Mouse (Mus musculus): ENCODE results near the gene Zfp36l2. TPM values are rescaled to one million over a fixed set of nuclear protein-coding genes. Genes with fewer than 3 reads are reported as not detected.

Gene Zfp36l2
- total RNA-seq, 4 experiments from 2014 or later = 19.9 to 27.1 (median 24.2) TPM

DNA sequence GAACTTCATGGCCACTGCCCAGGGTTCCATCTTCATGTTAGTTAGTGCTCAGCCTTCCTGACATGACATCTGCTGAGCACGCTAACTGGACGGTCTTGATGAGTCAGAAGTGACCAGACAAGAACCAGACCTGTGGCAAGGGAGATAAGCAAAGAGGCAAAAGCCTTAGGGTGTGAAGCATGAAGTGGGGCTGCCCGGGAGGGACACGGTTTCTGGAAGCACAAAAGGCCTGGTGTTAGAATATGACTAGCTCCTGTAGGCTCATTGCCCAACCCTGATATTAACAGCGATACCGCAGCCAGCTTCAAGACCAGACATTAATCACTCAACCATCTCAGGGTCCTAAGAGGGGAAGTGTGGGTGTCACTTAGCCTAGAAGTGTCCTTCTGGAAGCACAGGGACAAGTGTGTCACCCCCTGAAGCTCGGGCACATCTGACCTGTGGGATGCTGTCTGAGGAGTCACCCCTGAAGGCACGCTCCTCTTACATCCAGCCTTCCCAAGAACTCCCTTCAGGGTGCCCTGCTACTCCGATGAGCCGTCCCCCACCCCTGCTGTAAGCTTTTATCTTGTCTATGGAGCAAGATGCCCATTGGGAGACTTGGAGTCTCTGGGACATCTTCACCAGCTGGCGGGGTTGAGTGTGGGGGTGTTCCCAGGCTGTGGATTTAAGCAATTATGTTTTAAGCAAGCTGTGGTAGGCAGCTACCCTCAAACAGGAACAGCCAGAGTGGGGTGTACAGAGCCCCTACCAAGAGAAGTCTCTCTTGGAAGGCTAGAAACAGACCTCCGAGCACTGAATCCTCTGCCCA lies 34.6 kb downstream of the Zfp36l2 start:
- no peak for DNase-seq (ENCODE audit: low spot score in 2 of 2)

DNA sequence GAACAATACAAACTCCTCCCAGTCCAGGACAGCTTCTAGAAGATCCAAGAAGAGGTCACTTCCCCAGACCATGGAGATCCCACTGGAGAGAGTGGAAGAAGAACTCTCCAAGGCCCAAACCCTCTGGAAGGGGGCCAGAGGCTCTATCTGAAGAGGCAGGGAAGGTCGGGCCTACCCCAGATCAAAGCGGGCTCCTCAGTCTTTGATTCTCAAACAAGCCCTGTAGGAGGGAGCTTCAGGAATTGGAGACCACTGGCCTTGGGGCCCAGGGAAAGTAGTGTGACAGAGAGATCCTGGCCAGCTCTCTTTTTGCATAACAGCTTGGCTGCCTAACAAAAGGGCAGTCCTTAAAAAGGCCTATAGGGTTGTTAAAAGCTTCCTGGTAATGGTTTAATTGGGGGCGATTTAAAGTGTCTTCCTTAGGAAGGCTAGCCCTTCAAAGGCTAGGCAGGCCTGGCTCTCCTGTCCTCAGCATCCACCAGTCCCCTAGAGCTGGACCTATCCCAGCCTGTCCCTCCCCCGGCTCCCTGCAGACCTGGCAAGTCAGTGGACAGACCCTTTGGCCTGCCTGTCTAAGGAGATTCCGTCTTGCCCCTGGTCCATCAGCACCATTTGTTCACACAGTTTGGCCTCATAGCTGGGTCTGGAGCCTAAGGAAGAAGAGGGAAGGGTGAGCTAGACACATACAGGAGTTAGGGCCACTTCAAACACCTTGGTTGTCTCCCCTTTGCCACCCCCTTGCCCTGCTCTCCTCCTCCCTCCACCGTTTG lies 35.4 kb downstream of the Zfp36l2 start:
- DNase-seq (ENCODE audit: low spot score in 2 of 2) = no peak

DNA sequence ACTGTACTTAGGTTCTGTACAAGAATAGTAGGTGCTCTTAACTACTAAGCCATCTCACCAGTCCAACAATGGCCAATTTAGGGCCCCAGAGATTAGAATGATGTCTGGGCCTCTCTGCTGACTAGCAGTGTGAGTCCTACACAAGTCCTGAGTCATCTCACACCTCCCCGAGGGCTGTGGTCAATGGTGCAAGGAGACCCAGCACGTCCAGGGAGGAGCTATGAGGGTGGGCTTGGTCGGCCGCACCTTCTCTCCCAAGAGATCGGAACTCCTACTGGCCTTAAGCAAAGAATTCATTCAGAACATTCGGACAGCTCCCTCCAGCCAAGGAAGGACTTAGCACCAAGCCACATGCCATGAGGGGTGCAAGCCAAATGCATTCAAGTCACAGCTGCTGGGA lies 36.4 kb downstream of the Zfp36l2 start:
- no peak for DNase-seq (ENCODE audit: low spot score in 2 of 2)

DNA sequence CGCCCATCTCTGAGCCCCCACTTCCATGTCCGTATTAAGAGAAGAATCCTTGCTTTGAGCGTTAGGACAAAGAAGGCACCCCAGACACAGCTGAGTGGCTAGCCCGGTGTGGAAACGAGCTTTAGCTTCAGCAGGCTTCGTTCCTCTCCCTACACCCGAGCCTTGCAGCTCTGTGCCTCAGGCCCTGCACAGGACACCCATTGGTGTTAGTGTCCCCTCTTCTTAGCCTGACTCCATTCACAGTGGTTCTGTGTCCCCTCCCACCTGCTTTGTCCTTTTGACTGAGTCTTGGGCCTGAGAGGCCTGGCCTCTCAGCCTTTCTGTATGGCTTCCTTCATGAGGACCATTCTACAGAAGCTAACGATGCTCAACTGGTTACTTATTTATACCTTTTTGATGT lies 37.5 kb downstream of the Zfp36l2 start:
- no peak for DNase-seq (ENCODE audit: low spot score in 2 of 2)

DNA sequence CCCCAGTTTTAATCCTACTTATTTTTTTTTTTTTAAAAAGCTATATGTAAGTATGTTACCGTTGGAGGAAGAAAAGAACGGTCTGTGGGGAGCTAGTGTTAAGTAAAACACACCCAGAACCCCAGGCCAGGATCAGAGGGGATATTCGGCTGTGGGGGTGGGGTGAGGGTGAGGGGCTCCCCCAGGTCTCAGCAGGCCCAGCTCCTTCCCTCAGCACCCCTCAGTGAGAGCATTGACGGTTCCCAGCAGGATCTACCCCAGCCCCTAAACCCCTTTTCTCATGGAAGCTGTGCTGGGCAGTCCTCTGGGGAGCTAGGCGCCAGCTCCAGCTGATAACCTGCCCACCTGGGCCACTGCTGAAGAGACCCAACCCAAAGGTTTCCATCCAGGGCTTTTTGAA lies 38.2 kb downstream of the Zfp36l2 start:
- no peak for DNase-seq (ENCODE audit: low spot score in 2 of 2)

DNA sequence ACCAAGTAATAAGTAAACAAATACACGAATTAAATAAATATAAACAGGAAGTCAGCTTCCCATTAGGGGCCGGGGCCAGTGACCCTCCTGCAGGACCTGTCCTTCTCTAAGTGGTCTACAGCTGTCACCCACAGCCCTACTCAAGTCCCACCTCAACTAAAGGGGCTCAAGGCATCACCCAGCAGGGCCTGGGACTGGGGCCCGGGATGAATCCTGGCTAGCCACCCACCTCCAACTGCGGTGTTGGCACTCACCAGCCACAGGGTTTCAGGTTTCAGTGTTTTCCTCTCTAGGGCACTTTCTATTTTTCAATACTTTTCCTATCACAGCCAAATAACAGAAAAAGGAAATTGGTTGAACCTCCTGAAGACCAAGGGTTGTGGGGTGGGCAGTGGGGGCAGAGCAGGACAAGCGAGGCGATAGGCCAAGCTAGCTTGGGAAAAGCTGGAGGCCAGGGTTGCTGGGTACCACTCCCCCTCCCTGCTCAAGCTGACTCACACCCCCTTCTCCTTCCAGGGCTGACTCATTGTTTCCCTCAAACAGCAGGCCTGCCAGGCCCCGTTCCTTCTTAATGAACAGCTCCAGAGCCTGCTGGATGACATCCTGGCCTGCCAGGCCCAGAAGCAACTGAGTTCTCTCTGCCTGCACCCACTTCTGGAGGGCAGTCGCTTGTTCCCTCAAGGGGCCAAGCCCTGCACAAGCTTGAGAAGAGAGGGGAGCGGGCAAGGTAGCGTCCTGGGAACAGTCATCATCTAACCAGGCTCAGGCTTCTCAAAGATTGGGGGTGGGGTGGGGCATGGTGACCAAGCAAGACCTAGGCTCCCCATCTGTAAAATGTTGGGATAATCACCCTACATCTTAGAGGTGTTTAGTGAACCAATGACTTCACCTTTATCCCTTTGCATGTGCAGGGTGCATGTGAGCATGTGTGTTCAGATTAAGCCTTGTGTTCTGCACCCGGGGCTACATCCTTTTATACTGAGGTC lies 39.0 kb downstream of the Zfp36l2 start:
- peak; percentile 43 to 78 for DNase-seq (ENCODE audit: low spot score in 2 of 2)

DNA sequence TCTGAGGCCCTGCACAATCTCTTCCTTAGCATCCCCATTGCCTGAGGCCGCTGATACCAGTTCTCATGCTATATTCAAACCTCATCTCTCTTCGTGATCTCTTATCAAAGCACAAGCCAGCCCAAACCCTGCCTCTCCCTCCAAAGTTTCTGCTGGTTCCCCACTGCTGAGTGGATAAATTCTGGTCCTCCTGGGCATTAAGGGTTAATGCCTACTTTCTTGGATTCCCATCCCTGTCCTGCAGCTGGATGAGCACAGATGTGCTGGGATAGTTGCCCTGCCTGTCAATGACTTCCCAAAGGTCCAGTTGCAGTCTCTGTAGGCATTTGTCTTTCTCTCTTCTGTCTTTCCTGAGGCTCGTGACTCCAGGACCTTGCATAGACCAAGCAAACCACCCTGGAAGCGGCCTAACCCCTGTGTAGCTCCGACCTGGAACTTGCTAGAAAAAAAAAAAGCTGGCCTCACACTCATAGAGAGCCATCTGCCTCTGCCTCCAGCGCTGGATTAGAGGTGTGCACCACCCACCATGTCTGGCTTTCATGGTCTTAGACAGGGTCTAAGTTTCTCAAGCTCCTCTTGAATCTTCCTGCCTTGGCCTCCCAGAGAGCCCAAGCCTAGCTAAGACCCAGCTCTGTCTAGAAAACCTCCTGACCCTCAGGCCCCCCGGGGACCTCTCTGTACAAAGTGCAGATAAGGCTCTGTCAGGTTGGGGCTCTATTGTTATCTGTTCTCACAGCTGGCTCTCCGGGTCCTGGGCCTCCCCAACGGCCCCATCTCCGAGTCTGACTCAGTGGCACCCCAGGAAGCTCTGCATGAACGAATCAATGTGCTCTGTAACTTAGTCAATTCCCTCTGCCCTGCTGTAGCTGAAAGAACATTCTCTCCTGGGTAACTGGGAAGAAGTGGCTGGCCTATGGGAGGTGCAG lies 40.3 kb downstream of the Zfp36l2 start:
- no peak for DNase-seq (ENCODE audit: low spot score in 2 of 2)

DNA sequence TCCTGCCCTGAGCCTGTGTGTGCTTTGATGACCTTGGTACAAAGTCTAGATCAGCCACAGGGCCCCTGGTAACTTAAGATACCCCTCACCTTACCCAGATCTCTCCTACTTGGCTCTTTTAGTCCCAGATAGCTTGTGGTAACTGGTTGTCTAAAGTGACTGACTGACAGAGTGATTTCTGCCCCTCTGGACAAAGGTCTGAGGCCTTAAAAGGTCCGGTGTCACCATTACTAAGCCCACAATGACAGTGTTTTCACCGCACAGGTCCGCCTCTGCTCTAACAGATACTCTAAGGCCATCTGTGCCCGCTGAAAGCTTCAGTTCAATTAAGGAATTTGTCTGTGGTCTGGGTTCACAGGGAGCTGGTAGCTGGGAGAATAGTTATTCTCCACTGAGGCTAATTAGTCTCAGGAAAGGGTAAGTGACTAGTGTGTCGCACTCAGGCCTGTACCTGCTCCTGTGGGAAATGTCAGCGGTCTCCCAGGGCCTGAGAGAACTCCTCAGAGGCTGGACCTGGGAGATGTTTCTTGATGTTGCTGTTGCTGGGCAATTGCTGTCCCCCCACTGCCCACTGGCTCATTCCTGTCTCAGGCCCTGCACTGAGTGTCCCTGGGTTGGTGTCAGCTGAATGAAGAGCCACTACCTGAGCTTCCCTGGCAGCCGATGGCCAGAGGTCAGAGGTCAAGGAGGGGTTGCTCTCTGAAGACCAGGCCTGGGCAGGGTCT lies 41.1 kb downstream of the Zfp36l2 start:
- no peak for DNase-seq (ENCODE audit: low spot score in 2 of 2)

DNA sequence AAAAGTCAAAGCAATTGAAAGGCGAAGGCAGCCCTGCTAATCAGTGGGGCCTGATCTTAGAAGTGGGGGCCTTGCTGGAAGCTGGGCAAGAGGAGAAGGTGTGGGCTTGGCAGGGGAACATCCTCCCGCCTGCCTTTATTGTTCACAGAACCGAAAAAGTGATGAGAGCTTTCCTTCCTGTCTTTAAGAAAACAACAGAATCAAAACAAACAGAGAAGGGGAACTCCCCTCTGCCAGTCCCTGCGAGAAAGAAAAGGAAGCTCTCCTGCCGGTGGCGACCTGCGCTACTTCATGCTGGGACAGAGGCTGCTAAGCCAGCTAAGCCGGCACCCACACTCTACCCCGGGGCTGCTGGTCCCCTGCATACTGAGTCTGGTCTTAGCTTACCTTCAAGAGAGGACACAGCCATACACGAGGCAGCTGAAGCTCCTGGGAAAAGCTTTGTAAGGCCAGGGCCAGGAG lies 41.9 kb downstream of the Zfp36l2 start:
- no peak for DNase-seq (ENCODE audit: low spot score in 2 of 2)

DNA sequence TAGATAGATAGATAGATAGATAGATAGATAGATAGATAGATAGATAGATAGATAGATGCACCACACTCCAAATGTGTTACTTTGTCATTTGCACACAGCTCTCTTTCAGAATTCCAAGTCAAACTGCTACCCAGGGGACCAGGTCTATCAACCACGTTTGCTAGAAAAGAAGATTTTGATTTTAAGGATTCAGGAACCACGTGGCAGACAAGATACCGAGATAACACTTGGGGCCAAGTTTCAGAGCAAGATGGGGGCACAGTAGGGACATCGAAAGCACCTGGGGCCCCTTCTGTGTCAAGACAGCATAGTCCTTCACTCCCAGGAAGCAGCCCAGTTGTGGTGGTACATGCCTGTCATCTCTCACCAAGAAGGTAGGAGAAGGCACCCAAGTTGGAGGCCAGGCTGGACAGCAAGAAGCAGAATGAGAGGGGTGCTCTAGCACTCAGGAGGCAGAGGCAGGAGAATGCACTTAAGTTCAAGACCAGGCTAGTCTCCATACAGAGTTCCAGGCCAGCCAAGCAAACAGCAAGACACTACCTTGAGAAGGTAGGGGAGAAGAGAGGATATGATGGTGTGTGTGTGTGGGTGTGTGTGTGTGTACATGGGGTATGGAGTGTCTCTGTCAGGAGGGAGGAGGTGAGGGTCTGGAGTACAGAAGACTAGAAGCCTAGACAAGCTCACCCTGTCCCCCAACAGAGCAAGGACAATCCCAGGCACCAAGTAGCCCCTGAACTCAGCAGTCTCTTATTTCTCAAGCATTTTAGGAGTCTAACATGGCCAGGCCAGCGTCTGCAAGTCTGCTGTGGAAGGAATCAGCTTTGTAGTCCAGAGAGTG lies 42.8 kb downstream of the Zfp36l2 start:
- no peak for DNase-seq (ENCODE audit: low spot score in 2 of 2)

DNA sequence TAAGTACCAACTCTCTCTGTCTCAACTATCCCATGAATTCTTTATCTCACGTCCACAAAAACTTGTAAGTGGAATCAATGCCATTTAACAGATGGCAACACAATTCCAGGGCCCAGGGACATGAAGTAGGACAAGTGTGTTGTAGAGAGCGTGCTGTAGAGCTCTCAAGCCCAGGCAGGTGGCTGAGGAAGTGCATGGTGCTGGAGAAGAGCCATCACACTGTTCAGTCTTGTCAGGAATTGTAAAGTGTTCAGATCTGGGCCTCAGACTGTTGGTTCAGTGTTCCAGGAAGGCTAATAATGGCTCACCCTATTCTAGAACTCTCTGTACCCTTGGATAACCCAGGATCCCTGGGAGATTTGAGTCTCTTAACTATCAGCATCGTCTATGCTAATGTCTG lies 43.6 kb downstream of the Zfp36l2 start:
- no peak for DNase-seq (ENCODE audit: low spot score in 2 of 2)

DNA sequence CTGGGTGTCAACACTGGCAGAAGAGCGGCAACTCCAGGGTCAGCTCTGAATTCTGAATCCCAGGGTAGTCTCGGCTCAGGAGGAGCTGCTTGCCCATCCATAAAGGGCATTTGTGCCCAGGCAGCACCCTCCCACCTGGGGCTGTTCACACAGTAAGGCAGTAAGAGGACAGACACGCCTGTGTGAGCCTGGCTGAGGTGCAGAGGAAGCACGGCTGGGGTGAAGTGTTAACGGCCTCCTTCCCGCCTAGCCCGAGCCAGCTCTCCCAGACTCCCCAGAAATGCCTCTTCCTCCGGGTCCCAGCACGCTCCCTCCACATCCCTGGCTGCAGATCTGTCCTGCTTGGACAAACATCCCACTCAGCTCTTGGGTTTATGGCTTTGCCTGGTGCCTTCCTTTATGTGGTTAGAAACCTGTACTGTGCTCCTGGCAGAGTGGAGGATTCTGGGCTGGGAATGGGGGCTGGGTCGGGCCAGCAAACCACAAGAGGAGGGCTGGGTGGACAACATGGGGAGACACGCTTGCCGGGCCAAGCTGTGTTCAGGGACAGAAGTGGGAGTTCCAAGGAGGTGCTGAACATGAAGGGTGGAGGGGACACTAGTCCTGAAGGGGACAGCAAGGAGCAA lies 44.4 kb downstream of the Zfp36l2 start:
- no peak for DNase-seq (ENCODE audit: low spot score in 2 of 2)

DNA sequence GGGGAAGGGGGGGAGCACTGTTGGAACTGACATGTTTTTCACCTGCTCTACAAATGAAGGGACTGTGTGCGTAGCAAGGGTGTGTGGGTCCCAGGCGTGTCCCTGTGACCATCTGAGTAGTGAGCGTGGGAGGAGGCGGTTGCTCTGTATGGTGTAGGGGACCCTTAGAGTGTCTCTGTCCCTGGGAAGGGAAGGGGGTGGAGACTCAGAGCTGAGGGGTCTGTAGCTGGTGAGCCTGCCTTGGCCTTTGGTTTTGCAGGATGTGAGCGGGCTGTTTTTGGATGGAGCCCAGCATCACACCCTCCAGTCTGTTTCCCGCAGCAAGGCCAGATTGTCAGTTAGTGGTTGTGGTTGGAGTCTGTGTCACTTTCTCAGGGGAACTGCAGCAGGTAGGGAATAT lies 46.1 kb downstream of the Zfp36l2 start:
- no peak for DNase-seq (ENCODE audit: low spot score in 2 of 2)

DNA sequence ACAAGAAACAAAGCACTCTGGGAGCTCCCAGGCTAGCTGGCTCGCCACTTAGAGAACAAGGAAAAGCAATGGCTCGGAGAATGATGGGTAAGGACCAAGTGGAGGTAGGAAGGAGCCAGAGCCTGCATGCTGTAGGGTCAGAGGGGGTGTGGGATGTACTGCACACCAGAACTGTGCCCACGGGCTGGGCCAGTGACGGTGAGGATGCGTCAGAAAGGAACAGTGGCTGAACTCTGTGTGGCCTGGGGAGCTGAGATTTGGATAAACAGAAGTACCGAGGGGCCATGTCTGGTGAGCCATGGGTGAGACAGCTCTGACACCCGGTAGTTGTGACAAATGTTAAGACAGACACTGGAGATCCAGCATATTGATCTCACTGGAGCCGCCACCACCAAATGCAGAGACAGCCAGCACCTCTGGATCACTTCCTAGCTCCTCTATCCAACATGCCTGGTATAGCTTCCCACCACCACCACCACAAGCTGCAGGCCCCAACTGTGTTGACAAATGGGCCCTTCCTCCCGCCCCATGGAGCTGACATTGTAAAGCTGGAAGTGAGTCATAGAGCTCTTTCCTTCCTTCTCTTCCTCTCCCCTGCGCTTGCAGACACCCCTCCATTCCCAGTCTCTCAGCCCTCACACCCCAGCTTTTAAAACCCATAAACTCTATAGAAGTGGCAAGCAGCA lies 46.8 kb downstream of the Zfp36l2 start:
- DNase-seq (ENCODE audit: low spot score in 2 of 2) = no peak

DNA sequence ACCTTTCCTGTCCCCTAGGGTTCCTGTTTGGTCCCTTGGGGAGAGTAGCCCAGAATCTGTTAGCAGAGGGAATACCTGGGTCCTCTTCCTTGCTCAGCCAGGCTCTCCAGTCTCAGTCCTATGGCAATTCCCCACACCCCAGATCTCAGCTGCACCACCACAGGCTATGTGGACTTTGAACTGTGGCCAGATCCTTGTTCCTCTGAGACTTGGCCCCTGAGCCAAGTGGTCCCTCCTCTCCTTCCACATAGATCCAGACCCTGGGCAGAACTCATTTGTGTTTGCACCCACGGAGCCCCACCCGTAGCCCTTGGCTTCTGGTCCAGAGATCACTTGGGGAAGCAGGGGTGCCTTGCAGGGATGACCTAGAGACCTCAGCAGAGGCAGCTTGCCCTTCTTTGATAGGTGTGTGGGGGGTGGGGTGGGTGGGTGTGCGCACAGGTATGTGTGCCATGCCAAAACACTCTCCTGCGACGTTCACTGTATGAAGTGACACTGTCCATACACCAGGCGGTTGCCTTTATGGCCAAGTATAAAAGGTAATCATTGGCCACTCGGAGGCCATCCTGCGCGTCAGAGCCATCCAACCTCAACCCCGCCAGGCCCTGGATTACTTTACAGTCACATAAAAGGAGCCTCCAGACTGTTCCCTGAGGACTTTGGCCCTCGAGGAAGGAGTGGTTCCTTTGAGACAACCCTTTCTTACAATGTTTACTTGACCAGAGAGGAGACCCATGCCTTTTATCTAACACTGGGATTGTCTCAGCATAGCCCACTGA lies 50.2 kb downstream of the Zfp36l2 start:
- no peak for DNase-seq (ENCODE audit: low spot score in 2 of 2)

DNA sequence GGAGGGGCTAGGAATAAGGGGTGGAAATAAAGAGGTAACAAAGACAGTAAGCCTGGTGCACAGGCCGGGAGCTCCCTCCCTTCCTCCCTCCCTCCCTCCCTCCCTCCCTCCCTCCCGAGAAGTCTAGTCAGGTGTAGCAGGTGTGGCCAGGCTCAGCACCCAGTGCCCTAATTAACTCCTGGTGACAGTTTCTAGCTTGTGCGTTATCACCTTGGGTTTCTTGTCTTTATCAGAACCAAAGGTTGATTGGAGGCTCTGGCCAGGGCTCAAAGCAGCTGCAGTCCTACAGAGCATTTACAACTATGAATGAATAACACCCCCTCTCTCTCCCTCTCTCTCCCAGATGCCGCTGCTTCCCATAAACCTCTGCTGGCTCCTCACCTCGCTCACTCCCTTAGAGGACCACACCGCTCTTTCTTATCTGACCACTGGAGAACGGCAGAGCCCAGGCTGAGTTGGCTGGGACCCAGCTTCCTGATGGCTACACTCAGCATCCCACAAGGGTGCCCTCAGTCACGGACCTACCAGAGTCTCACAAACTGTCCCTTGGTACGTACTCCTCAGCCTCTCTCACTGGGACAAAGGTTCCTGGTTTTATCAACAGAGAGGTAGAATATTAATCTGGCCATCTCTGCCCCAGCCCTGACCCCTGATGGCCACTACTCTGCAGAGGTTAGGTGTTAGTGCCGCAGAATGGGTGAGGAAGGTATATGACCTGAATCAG lies 50.9 kb downstream of the Zfp36l2 start:
- DNase-seq (ENCODE audit: low spot score in 2 of 2) = no peak

Measured in left cerebral cortex, adult 8-10 months (tissue).